Mouse (Mus musculus) bone marrow, adult 2 months (tissue): ENCODE measurements around the gene Stx2. TPM values are rescaled to one million over a fixed set of nuclear protein-coding genes. Genes with fewer than 3 reads are reported as not detected.
"Not testable (repeated sequence)": the region's sequence is repeated elsewhere in the genome, so short reads cannot be mapped to it uniquely, and the experiment has no call there.

Source experiments
- H3K27ac ChIP-seq: fragments of 200-500 bp; 2 replicates; pipeline ENCODE4 v1.5.1; 2012; ENCODE audit warnings: low read depth, mild to moderate bottlenecking, control low read depth, inconsistent platforms, low read length; ENCODE audit not compliant: control insufficient read depth, poor library complexity, insufficient read depth
- H3K4me1 ChIP-seq: fragments of 200-500 bp; 2 replicates; pipeline ENCODE4 v1.6.1; 2011; ENCODE audit warnings: low read length; ENCODE audit not compliant: control insufficient read depth, insufficient read depth
- H3K4me3 ChIP-seq: fragments of 200-500 bp; replicated peaks from 2 replicates; pipeline ENCODE3; 2011; ENCODE audit warnings: mild to moderate bottlenecking, low read depth, low read length, control low read depth; ENCODE audit not compliant: control insufficient read depth
- CTCF ChIP-seq: fragments of 200-500 bp; IDR thresholded peaks from 2 replicates; pipeline ENCODE4 v1.5.1; 2011; ENCODE audit warnings: low read length, control low read depth; ENCODE audit not compliant: control insufficient read depth, insufficient read depth
- POLR2A ChIP-seq: fragments of 200-500 bp; IDR thresholded peaks from 2 replicates; pipeline ENCODE4 v1.6.1; 2011; ENCODE audit warnings: low read depth, mild to moderate bottlenecking, control low read depth, low read length, borderline replicate concordance; ENCODE audit not compliant: control insufficient read depth
- WGBS: fragments of 180-500 bp; shearing (Covaris S2); methylation state at CpG from one replicate; pipeline ENCODE4 v1.1.7; 2018; 5-methylcytosine and 5-hydroxymethylcytosine counted together
- polyA plus RNA-seq: library from polyadenylated mRNA; stranded (reverse); fragments of >200 nt; gene quantifications from 2 replicates; pipeline ENCODE4 v1.2.4, GENCODE M21; 2011; ENCODE audit warnings: low replicate concordance; ENCODE audit not compliant: missing spikeins, insufficient read depth, insufficient read length

Gene Stx2
- polyA plus RNA-seq, 1 experiment: 90.6 TPM

DNA sequence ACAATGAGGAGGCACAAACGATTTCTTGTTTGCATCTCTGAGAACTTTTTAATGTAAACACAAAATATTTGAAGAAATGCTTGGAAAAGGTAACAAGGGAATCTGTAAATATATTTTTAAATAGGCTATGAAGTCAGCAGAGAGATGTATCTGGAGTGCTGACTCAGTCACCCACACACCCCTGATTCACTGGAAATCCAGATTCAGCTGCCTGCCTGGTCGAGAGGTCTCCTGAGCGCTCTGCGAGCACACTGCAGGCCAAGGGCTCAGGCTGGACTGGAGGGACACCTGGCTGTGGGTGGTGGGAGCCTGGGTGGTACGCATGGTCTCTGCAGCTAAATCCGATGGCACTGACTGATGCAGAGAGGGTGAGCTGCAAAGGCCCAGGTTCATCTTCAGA is 23.8 kb downstream of the Stx2 start:
- no peak overlapping the region for H3K27ac ChIP-seq
- 87% methylated on average over 6 of the region's 6 CpGs for WGBS
- no peak for TF ChIP-seq POLR2A
- no peak for TF ChIP-seq CTCF
- no peak overlapping the region for H3K4me3 ChIP-seq
- H3K4me1 ChIP-seq: no peaks in the 10 kb centered on the region

DNA sequence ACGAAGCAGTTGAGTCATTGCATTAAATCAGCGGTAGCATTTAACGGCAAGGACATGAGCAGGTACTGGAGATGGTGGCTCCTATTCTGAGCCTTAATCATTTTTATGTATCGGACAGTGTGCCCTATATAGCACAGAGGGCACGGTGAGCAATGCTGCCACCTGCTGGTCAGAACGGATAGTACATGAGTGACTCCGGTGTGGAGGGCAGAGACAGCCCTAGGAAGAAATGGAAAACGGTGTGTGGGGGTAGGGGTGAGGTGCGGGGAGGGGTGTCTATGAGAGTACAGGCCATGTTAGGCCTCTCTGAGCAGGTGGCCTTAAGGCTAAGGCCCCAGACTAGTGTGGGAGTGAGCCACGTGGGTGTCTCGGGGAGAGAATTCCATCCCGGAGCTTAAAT is 26.8 kb downstream of the Stx2 start:
- Histone ChIP-seq H3K27ac (no peak overlapping the region), H3K4me1 (no peaks in the 10 kb centered on the region), H3K4me3 (no peak overlapping the region)
- TF ChIP-seq POLR2A (no peak), CTCF (peak; percentile 93)
- WGBS: 31% methylated on average over 12 of the region's 12 CpGs

DNA sequence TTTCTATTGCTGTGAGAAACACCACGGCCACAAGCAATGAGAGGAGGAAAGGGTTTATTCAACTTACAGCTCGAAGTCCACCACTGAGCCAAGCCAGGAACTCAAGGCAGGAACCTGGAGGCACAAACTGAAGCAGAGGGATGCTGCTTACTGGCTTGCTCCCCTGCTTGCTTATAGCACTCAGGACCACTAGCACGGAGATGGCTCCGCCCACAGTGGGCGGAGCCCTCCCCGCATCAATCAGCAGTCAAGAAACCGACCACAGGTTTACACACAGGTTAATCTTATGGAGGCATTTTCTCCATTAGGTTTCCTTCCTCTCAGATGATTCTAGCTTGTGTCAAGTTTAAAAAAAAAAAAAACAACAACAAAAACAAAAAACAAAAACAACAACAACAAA is 27.5 kb downstream of the Stx2 start:
- WGBS: 62% methylated on average over 7 of the region's 7 CpGs
- no peak overlapping the region for H3K4me3 ChIP-seq
- TF ChIP-seq POLR2A (no peak), CTCF (no peak)
- no peak overlapping the region for H3K27ac ChIP-seq
- no peaks in the 10 kb centered on the region for H3K4me1 ChIP-seq

GRCm38 (mm10) chr5:128978957-128979356 is 29.4 kb downstream of the Stx2 start:
- Histone ChIP-seq H3K4me3 (no peak overlapping the region), H3K4me1 (no peaks in the 10 kb centered on the region), H3K27ac (no peak overlapping the region)
- 90% methylated on average over 7 of the region's 7 CpGs for WGBS
- TF ChIP-seq CTCF (peak; percentile 9; the same call in 1 of the 2 replicates), POLR2A (no peak)

GRCm38 (mm10) chr5:128977466-128977865 is 30.9 kb downstream of the Stx2 start:
- WGBS: 80% methylated on average over 1 of the region's 1 CpGs
- H3K4me1 ChIP-seq, H3K27ac ChIP-seq, H3K4me3 ChIP-seq: not testable (repeated sequence)

DNA sequence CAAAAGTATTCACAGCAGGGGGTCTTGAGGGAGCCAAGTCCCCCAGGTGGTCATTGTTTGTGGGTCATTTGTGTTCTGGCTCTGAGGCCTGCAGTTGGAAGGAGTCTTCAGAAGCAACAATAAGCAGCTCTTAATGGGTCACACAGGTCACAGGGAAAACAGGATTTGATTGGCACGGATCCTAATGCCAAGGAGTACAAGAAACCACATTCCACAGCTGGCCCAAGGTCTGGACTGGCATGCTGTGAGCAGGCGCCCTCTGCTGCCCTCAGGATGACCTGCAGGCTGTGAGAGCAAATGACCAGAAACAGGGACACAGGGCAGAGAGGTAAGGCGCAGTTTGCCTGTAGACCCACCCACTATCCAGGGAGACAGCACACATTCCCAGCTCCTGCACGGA is 32.1 kb downstream of the Stx2 start:
- peak; percentile 56 for TF ChIP-seq CTCF
- TF ChIP-seq POLR2A: no peak

GRCm38 (mm10) chr5:128971298-128971697 is 37.1 kb downstream of the Stx2 start:
- Histone ChIP-seq H3K4me1 (no peaks in the 10 kb centered on the region), H3K27ac (no peak overlapping the region), H3K4me3 (no peak overlapping the region)
- TF ChIP-seq CTCF (peak; percentile 60), POLR2A (no peak)
- WGBS: 20% methylated on average over 14 of the region's 14 CpGs

More for the DNA sequence above, 32.1 kb downstream of the Stx2 start:
- H3K4me1 ChIP-seq: no peaks in the 10 kb centered on the region
- no peak overlapping the region for H3K4me3 ChIP-seq
- 48% methylated on average over 4 of the region's 4 CpGs for WGBS
- H3K27ac ChIP-seq: no peak overlapping the region

DNA sequence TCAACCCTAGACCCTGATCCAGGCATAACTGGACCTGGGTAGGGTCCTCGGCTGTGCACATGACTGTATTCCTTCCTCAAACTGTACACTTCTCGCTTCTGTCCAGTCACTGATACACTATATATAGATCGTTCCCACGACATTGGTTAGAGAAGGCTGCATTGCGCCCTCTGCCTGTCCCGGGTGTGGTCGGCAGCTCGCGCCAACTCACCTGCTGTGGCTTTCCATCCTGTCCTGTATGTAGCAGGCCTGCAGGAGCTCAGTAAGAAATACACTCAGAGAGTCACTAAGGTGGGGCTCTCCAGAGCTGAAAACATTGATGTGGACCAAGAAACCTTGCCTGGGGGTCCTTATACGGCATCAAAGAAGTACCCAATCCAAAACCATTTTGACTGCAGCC is 37.5 kb downstream of the Stx2 start:
- Histone ChIP-seq H3K4me1 (no peaks in the 10 kb centered on the region), H3K4me3 (no peak overlapping the region), H3K27ac (no peak overlapping the region)
- TF ChIP-seq POLR2A (no peak), CTCF (no peak)
- WGBS: 69% methylated on average over 10 of the region's 10 CpGs

- Histone ChIP-seq H3K4me3 (no peak overlapping the region), H3K4me1 (no peaks in the 10 kb centered on the region), H3K27ac (no peak overlapping the region)
- TF ChIP-seq POLR2A: no peak
- no peak for TF ChIP-seq CTCF
- WGBS: 55% methylated on average over 4 of the region's 4 CpGs
These were observed 44.0 kb downstream of the Stx2 start for GRCm38 (mm10) chr5:128964353-128964752.

GRCm38 (mm10) chr5:128958916-128959315 is 49.5 kb downstream of the Stx2 start:
- Histone ChIP-seq H3K4me1 (no peaks in the 10 kb centered on the region), H3K27ac (no peak overlapping the region), H3K4me3 (no peak overlapping the region)
- 89% methylated on average over 3 of the region's 3 CpGs for WGBS
- TF ChIP-seq POLR2A (no peak), CTCF (no peak)

DNA sequence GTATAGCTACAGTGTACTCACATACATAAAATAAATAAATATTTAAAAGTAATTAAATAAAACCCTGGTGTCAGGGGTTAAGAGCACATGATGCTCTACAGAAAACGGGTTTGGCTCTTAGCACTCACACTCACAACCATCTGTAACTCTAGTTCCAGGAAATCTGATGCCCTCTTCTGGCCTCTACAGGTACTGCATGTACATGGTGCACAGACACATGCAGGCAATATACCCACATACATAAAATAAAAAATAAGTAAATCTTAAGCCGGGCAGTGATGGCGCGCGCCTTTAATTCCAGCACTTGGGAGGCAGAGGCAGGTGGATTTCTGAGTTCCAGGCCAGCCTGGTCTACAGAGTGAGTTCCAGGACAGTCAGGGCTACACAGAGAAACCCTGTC is 54.0 kb downstream of the Stx2 start:
- WGBS: 81% methylated on average over 5 of the region's 5 CpGs

More for the DNA sequence above, 54.0 kb downstream of the Stx2 start:
- H3K4me1 ChIP-seq, H3K27ac ChIP-seq, H3K4me3 ChIP-seq: not testable (repeated sequence)
